Mouse (Mus musculus): ENCODE measurements around the gene Exoc3l. TPM values are rescaled to one million over a fixed set of nuclear protein-coding genes. Genes with fewer than 3 reads are reported as not detected.

Gene Exoc3l
- total and polyA plus RNA-seq, 2 experiments from 2014 or later, result 2.4 to 8.0 TPM

- WGBS, result 88% methylated on average over 18 of the region's 18 CpGs
- ATAC-seq (no peak), DNase-seq (ENCODE audit: low spot score) (no peak)
These were observed 19.3 kb upstream of the Exoc3l start for GRCm38 (mm10) chr8:105315073-105315769.

GRCm38 (mm10) chr8:105313622-105314402 lies 17.9 kb upstream of the Exoc3l start:
- no peak overlapping the region for H3K4me2 ChIP-seq (ENCODE audit: low read depth, low read length)
- no peaks in the 10 kb centered on the region for H3K9me3 ChIP-seq (ENCODE audit: low read length)
- H3K27me3 ChIP-seq (ENCODE audit: insufficient read depth, low read length), result no peaks in the 10 kb centered on the region
- H3K27ac ChIP-seq, result no peak overlapping the region
- ATAC-seq, result no peak
- peaks cover 56% of the 10 kb centered on the region for H3K36me3 ChIP-seq (ENCODE audit: insufficient read depth, low read length)
- no peak overlapping the region for H3K9ac ChIP-seq (replicated peaks; ENCODE audit: low read length)
- H3K4me3 ChIP-seq (ENCODE audit: low read length), result no peak overlapping the region
- no peak for DNase-seq (ENCODE audit: low spot score)
- no peaks in the 10 kb centered on the region for H3K4me1 ChIP-seq (ENCODE audit: insufficient read depth, low read length)
- 83% methylated on average over 9 of the region's 9 CpGs for WGBS
- no peak for TF ChIP-seq CTCF (IDR thresholded peaks at IDR 0.05; ENCODE audit: low read depth)

More at GRCm38 (mm10) chr8:105315073-105315769, 19.3 kb upstream of the Exoc3l start:
- Histone ChIP-seq H3K9ac (replicated peaks; ENCODE audit: low read length) (no peak overlapping the region), H3K36me3 (ENCODE audit: insufficient read depth, low read length) (peaks cover 62% of the 10 kb centered on the region), H3K4me3 (ENCODE audit: low read length) (no peak overlapping the region), H3K9me3 (ENCODE audit: low read length) (no peaks in the 10 kb centered on the region), H3K4me1 (ENCODE audit: insufficient read depth, low read length) (no peaks in the 10 kb centered on the region), H3K27ac (no peak overlapping the region), H3K27me3 (ENCODE audit: insufficient read depth, low read length) (no peaks in the 10 kb centered on the region), H3K4me2 (ENCODE audit: low read depth, low read length) (no peak overlapping the region)
- no peak for TF ChIP-seq CTCF (IDR thresholded peaks at IDR 0.05; ENCODE audit: low read depth)

- Histone ChIP-seq H3K36me3 (ENCODE audit: insufficient read depth, low read length) (peaks cover 60% of the 10 kb centered on the region), H3K9ac (replicated peaks; ENCODE audit: low read length) (no peak overlapping the region), H3K9me3 (ENCODE audit: low read length) (no peaks in the 10 kb centered on the region), H3K4me1 (ENCODE audit: insufficient read depth, low read length) (no peaks in the 10 kb centered on the region), H3K4me3 (ENCODE audit: low read length) (no peak overlapping the region), H3K27me3 (ENCODE audit: insufficient read depth, low read length) (no peaks in the 10 kb centered on the region), H3K27ac (no peak overlapping the region), H3K4me2 (ENCODE audit: low read depth, low read length) (no peak overlapping the region)
- DNase-seq (ENCODE audit: low spot score) (no peak), ATAC-seq (no peak)
- WGBS, result 89% methylated on average over 8 of the region's 8 CpGs
- TF ChIP-seq CTCF (IDR thresholded peaks at IDR 0.05; ENCODE audit: low read depth), result no peak
These were observed 17.1 kb upstream of the Exoc3l start for GRCm38 (mm10) chr8:105312891-105313481.

GRCm38 (mm10) chr8:105311718-105312117 lies 15.8 kb upstream of the Exoc3l start:
- TF ChIP-seq CTCF (IDR thresholded peaks at IDR 0.05; ENCODE audit: low read depth), result peak; percentile 31; the same call in 1 of the 2 replicates
- Histone ChIP-seq H3K9ac (replicated peaks; ENCODE audit: low read length) (no peak overlapping the region), H3K4me3 (ENCODE audit: low read length) (no peak overlapping the region), H3K36me3 (ENCODE audit: insufficient read depth, low read length) (peaks cover 65% of the 10 kb centered on the region), H3K9me3 (ENCODE audit: low read length) (no peaks in the 10 kb centered on the region), H3K27me3 (ENCODE audit: insufficient read depth, low read length) (no peaks in the 10 kb centered on the region), H3K4me2 (ENCODE audit: low read depth, low read length) (no peak overlapping the region), H3K4me1 (ENCODE audit: insufficient read depth, low read length) (no peaks in the 10 kb centered on the region), H3K27ac (no peak overlapping the region)
- ATAC-seq, result no peak
- WGBS, result 94% methylated on average over 1 of the region's 1 CpGs
- no peak for DNase-seq (ENCODE audit: low spot score)

- Histone ChIP-seq H3K4me1 (ENCODE audit: insufficient read depth, low read length) (peaks cover 9% of the 10 kb centered on the region), H3K4me3 (ENCODE audit: low read length) (no peak overlapping the region), H3K9me3 (ENCODE audit: low read length) (no peaks in the 10 kb centered on the region), H3K27me3 (ENCODE audit: insufficient read depth, low read length) (no peaks in the 10 kb centered on the region), H3K4me2 (ENCODE audit: low read depth, low read length) (no peak overlapping the region), H3K27ac (no peak overlapping the region), H3K36me3 (ENCODE audit: insufficient read depth, low read length) (peaks cover 51% of the 10 kb centered on the region), H3K9ac (replicated peaks; ENCODE audit: low read length) (no peak overlapping the region)
- no peak for TF ChIP-seq CTCF (IDR thresholded peaks at IDR 0.05; ENCODE audit: low read depth)
- no peak for DNase-seq (ENCODE audit: low spot score)
- WGBS, result 78% methylated on average over 8 of the region's 8 CpGs
- ATAC-seq, result no peak
These were observed 14.2 kb upstream of the Exoc3l start for GRCm38 (mm10) chr8:105310118-105310517.

GRCm38 (mm10) chr8:105309142-105309847 lies 13.4 kb upstream of the Exoc3l start:
- TF ChIP-seq CTCF (IDR thresholded peaks at IDR 0.05; ENCODE audit: low read depth), result no peak
- Histone ChIP-seq H3K27me3 (ENCODE audit: insufficient read depth, low read length) (no peaks in the 10 kb centered on the region), H3K4me2 (ENCODE audit: low read depth, low read length) (no peak overlapping the region), H3K4me1 (ENCODE audit: insufficient read depth, low read length) (peaks cover 14% of the 10 kb centered on the region), H3K9ac (replicated peaks; ENCODE audit: low read length) (no peak overlapping the region), H3K27ac (no peak overlapping the region), H3K4me3 (ENCODE audit: low read length) (no peak overlapping the region), H3K36me3 (ENCODE audit: insufficient read depth, low read length) (peaks cover 45% of the 10 kb centered on the region), H3K9me3 (ENCODE audit: low read length) (no peaks in the 10 kb centered on the region)
- WGBS, result 83% methylated on average over 15 of the region's 15 CpGs
- DNase-seq (ENCODE audit: low spot score) (no peak), ATAC-seq (no peak)
